Mouse (Mus musculus) liver, adult 2 months (tissue): ENCODE data around the gene Rplp2.

Experiments
- CTCF ChIP-seq: fragments of 200-500 bp; IDR thresholded peaks from 2 replicates; pipeline ENCODE4 v1.5.1; 2011; ENCODE audit warnings: low read depth, low read length, control low read depth
- POLR2A ChIP-seq: fragments of 200-500 bp; IDR thresholded peaks from 2 replicates; pipeline ENCODE4 v1.6.1; 2011; ENCODE audit warnings: low read length, control low read depth; ENCODE audit not compliant: insufficient read depth; ENCODE audit errors: extremely low read depth

GRCm38 (mm10) chr7:141471236-141471635 is 24.1 kb downstream of the Rplp2 start:
- no peak for TF ChIP-seq POLR2A
- no peak for TF ChIP-seq CTCF
